Mouse (Mus musculus) NIH3T3 (cell line): ENCODE results near the gene Nxph1.

Experiments used
- DNase-seq: peaks from one replicate; pipeline ENCODE4 v3.0.0-alpha.2; 2012; ENCODE audit warnings: low read depth

Gene Nxph1

GRCm38 (mm10) chr6:9133589-9134279 lies 185.5 kb downstream of the Nxph1 start:
- DNase-seq = no peak

GRCm38 (mm10) chr6:9147966-9148365 lies 199.7 kb downstream of the Nxph1 start:
- DNase-seq = no peak

GRCm38 (mm10) chr6:9149791-9150190 lies 201.6 kb downstream of the Nxph1 start:
- DNase-seq = no peak

GRCm38 (mm10) chr6:9159191-9159590 lies 211.0 kb downstream of the Nxph1 start:
- DNase-seq = no peak

GRCm38 (mm10) chr6:9182477-9182876 lies 234.2 kb downstream of the Nxph1 start:
- no peak for DNase-seq

GRCm38 (mm10) chr6:9210730-9211129 lies 262.5 kb downstream of the Nxph1 start:
- DNase-seq = no peak

- DNase-seq = no peak
Measured at GRCm38 (mm10) chr6:9220724-9221453, 272.7 kb downstream of the Nxph1 start.

GRCm38 (mm10) chr6:9234802-9235201 lies 286.6 kb downstream of the Nxph1 start:
- DNase-seq = peak; percentile 56

GRCm38 (mm10) chr6:9267998-9268397 lies 319.8 kb downstream of the Nxph1 start:
- DNase-seq = no peak
